Mouse (Mus musculus): Measurements from ENCODE around the gene Fkbp11.
A peak's percentile ranks its signal among the peaks of the same experiment; 100 is the strongest.

Fkbp11 gene

DNA sequence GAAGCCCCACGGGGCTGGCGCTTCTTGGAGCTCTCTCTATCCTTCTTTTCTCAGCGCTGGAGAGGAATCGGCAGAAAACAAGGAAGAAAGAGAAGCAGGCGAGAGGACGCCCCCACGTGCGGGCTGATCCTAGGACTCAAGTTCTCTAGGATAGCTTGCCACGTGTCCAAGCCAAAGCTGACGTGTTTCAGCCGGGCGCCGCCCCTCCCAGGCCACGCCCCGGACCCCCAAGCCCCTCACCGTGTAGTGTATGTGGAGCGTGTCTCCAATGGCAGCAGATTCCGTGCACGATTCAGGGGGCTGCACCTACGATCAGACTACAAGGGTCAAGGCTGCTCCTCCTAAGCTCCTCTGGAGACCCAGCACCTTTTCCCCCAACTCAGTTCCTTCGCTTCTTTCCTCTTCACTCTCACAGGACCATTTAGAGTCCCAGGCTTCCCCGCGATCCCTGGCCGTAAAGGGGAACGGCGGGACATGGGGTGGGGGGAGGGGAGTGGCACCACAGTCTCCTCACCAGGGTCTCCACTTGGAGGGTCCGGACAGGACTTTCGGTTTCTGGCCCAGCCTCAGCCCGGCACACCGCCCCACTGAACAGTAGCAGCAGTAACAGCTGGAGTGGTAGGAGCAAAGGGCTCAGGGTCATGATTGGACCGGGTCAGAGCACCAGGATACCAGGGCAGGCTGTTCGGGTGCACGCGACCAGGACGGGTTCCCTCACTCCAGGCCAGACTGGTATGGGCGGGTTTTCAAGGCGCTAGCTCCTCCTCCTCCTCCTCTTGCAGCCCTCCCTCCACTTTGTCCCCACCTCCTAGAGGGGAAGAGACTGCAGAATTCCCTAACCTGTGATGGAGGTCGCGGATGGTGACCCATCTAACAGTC lies at the start of gene Fkbp11:
TSS of gene Fkbp11 (minus strand) at position 756 of the 879 bp plus-strand sequence.
- no peaks in the 10 kb centered on the region for H3K36me3 ChIP-seq (ENCODE audit: control insufficient read depth, insufficient read depth, low read length, poor library complexity, severe bottlenecking)
- DNase-seq (ENCODE audit: low read depth, low spot score) = peak; percentile 38
- no peaks in the 10 kb centered on the region; the same call in 1 of the 2 replicates for H3K27me3 ChIP-seq (ENCODE audit: control insufficient read depth, insufficient read depth, low read length, poor library complexity, severe bottlenecking)

DNA sequence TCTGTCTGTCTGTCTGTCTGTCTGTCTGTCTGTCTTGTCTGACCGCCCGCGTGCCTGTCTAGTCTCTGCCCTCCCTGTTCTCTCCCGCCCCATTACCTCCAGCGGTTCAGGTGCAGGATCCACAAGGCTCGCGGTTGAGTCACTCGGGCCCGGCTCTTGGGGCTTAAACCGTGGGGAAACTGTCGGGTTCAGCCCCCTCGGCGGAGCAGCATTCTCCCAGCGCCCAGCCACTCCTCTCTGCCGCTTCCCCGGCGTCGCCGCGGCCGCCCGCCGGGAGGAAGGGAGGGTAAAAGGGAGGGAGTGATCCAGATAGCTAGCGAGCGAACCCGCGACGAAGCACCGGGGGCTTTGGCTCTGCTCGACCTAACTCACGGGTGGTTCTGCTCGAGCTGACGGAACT lies 49.8 kb upstream of the Fkbp11 start, which contains the start of gene Wnt10b:
TSS of gene Wnt10b (minus strand) at position 389 of the 400 bp plus-strand sequence.
- no peak for DNase-seq (ENCODE audit: low read depth, low spot score)
- no peaks in the 10 kb centered on the region; the same call in 1 of the 2 replicates for H3K27me3 ChIP-seq (ENCODE audit: control insufficient read depth, insufficient read depth, low read length, poor library complexity, severe bottlenecking)
- no peaks in the 10 kb centered on the region for H3K36me3 ChIP-seq (ENCODE audit: control insufficient read depth, insufficient read depth, low read length, poor library complexity, severe bottlenecking)

- H3K27me3 ChIP-seq (ENCODE audit: control insufficient read depth, insufficient read depth, low read length, poor library complexity, severe bottlenecking) = no peaks in the 10 kb centered on the region; the same call in 1 of the 2 replicates
- peak; percentile 43 for DNase-seq (ENCODE audit: low read depth, low spot score)
- no peaks in the 10 kb centered on the region for H3K36me3 ChIP-seq (ENCODE audit: control insufficient read depth, insufficient read depth, low read length, poor library complexity, severe bottlenecking)
Measured at GRCm38 (mm10) chr15:98777005-98777616, 49.1 kb upstream of the Fkbp11 start.

DNA sequence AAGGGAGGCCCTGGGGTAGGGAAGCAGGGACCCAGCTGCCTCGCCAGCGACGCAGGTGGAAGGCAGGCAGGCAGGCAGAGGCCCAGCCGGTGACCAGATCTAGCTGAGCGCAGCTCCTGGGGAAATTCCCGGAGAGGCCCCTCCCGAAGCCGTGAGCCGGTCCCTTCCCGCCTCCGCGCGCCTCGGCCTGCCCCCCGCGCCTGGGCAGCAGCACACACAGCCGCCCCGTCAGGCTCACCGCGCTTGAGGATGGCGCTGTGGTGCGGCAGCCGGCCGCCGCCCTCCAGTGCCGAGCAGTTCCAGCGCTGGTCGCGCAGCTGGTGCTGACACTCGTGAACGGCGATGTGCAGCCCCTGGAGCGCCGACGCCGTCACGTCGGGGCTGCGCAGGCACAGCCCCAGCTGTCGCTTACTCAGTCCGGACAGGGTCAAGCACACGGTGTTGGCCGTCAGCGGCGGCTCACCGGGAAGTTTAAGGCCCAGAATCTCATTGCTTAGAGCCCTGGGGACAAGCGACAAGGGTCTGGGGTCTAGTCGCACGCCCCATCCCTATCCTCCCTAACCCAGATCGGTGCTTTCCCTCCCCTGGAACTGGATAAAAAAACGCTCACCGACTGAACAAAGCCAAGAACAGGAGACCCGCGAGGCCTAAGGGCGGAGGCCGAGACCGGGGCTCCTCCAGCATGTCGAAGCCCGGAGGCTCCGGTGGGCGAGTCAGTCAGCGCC lies 48.4 kb upstream of the Fkbp11 start:
- peak; percentile 78 for DNase-seq (ENCODE audit: low read depth, low spot score)
- Histone ChIP-seq H3K27me3 (ENCODE audit: control insufficient read depth, insufficient read depth, low read length, poor library complexity, severe bottlenecking) (no peaks in the 10 kb centered on the region; the same call in 1 of the 2 replicates), H3K36me3 (ENCODE audit: control insufficient read depth, insufficient read depth, low read length, poor library complexity, severe bottlenecking) (no peaks in the 10 kb centered on the region)

GRCm38 (mm10) chr15:98775533-98775932 lies 47.5 kb upstream of the Fkbp11 start:
- DNase-seq (ENCODE audit: low read depth, low spot score) = no peak
- no peaks in the 10 kb centered on the region for H3K36me3 ChIP-seq (ENCODE audit: control insufficient read depth, insufficient read depth, low read length, poor library complexity, severe bottlenecking)
- no peaks in the 10 kb centered on the region; the same call in 1 of the 2 replicates for H3K27me3 ChIP-seq (ENCODE audit: control insufficient read depth, insufficient read depth, low read length, poor library complexity, severe bottlenecking)

- Histone ChIP-seq H3K36me3 (ENCODE audit: control insufficient read depth, insufficient read depth, low read length, poor library complexity, severe bottlenecking) (no peaks in the 10 kb centered on the region), H3K27me3 (ENCODE audit: control insufficient read depth, insufficient read depth, low read length, poor library complexity, severe bottlenecking) (no peaks in the 10 kb centered on the region; the same call in 1 of the 2 replicates)
- DNase-seq (ENCODE audit: low read depth, low spot score) = no peak
Measured at GRCm38 (mm10) chr15:98774096-98774495, 46.1 kb upstream of the Fkbp11 start.

DNA sequence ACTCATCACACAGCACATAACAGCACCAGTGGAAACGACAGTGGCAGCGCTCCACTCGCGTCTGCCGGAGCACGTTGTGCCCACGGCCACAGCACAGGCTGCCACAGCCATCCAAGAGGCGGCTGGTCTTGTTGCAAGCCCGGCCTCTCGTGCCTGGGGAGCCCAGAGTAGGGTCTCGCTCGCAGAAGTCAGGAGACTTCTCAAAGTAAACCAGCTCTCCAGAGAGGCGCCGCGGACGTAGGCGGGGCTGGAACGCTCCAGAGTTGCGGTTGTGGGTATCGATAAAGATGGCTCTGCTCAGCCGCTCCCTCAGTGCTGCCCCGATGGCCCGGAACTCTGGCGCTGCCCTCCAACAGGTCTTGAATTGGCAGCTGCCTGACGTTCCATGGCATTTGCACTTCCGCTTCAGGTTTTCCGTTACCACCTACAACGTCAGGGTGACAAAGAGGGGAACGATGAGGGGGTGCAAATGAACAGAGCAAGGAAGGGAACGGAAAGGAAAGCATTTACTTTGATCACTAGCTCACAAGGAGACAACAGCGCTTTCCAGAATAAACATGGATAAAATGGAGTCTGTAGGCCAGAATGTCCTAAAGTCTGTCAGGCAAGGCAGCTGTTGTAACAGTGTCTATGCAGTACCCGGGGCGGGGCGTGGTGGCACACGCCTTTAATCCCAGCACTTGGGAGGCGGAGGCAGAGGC lies 44.7 kb upstream of the Fkbp11 start:
- Histone ChIP-seq H3K36me3 (ENCODE audit: control insufficient read depth, insufficient read depth, low read length, poor library complexity, severe bottlenecking) (no peaks in the 10 kb centered on the region), H3K27me3 (ENCODE audit: control insufficient read depth, insufficient read depth, low read length, poor library complexity, severe bottlenecking) (no peaks in the 10 kb centered on the region)
- DNase-seq (ENCODE audit: low read depth, low spot score) = peak; percentile 82

- no peaks in the 10 kb centered on the region for H3K36me3 ChIP-seq (ENCODE audit: control insufficient read depth, insufficient read depth, low read length, poor library complexity, severe bottlenecking)
- H3K27me3 ChIP-seq (ENCODE audit: control insufficient read depth, insufficient read depth, low read length, poor library complexity, severe bottlenecking) = no peaks in the 10 kb centered on the region
- DNase-seq (ENCODE audit: low read depth, low spot score) = no peak
Measured at GRCm38 (mm10) chr15:98771813-98772425, 43.9 kb upstream of the Fkbp11 start.

DNA sequence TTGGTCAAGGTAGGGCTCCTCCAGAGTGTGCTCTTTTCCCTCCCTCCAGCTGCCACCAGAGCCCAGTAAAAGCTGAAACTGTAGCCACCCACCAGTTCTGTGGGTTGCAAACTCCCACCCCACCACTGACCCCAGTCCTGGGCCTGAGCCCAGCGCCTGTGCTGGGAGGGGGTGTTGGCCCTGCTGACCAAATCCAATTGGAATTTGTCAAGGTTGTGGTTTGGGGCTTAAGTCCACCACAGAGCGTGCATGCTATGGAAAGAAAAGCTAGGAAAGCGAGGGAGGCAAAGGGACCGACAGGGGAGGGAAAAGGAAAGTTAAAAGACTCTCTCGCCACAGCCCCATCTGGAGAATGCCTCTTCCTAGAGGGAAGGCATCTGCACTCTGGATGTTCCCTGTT lies 40.3 kb upstream of the Fkbp11 start:
- Histone ChIP-seq H3K36me3 (ENCODE audit: control insufficient read depth, insufficient read depth, low read length, poor library complexity, severe bottlenecking) (no peaks in the 10 kb centered on the region), H3K27me3 (ENCODE audit: control insufficient read depth, insufficient read depth, low read length, poor library complexity, severe bottlenecking) (no peaks in the 10 kb centered on the region)
- no peak for DNase-seq (ENCODE audit: low read depth, low spot score)

DNA sequence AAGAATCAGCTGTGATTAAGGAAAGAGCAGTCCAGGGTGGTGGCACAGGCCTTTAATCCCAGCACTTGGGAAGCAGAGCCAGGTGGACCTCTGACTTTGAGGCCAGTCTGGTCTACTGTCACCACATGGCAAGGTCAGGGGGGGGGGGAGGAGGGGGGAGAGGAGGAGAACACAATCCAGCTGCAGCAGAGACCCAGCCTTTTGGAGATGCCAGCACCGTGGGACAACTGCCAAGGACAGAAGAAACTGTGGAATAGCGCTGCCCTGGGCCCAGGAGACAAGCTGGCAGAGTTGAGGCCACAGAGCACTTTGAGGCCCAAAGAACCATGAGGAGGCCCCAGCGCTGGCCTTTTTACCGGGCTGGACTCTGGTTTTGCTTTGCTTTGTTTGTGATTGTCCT lies 37.9 kb upstream of the Fkbp11 start:
- Histone ChIP-seq H3K36me3 (ENCODE audit: control insufficient read depth, insufficient read depth, low read length, poor library complexity, severe bottlenecking) (no peaks in the 10 kb centered on the region), H3K27me3 (ENCODE audit: control insufficient read depth, insufficient read depth, low read length, poor library complexity, severe bottlenecking) (no peaks in the 10 kb centered on the region)
- no peak for DNase-seq (ENCODE audit: low read depth, low spot score)

- Histone ChIP-seq H3K36me3 (ENCODE audit: control insufficient read depth, insufficient read depth, low read length, poor library complexity, severe bottlenecking) (no peaks in the 10 kb centered on the region), H3K27me3 (ENCODE audit: control insufficient read depth, insufficient read depth, low read length, poor library complexity, severe bottlenecking) (no peaks in the 10 kb centered on the region)
- peak; percentile 97 for DNase-seq (ENCODE audit: low read depth, low spot score)
Measured at GRCm38 (mm10) chr15:98762670-98763529, 34.9 kb upstream of the Fkbp11 start, which contains the start of gene Arf3. TSS of gene Arf3 (minus strand) at chr15:98763214.

GRCm38 (mm10) chr15:98762201-98762621 lies 34.2 kb upstream of the Fkbp11 start:
- peak; percentile 47 for DNase-seq (ENCODE audit: low read depth, low spot score)
- Histone ChIP-seq H3K36me3 (ENCODE audit: control insufficient read depth, insufficient read depth, low read length, poor library complexity, severe bottlenecking) (no peaks in the 10 kb centered on the region), H3K27me3 (ENCODE audit: control insufficient read depth, insufficient read depth, low read length, poor library complexity, severe bottlenecking) (no peaks in the 10 kb centered on the region)

DNA sequence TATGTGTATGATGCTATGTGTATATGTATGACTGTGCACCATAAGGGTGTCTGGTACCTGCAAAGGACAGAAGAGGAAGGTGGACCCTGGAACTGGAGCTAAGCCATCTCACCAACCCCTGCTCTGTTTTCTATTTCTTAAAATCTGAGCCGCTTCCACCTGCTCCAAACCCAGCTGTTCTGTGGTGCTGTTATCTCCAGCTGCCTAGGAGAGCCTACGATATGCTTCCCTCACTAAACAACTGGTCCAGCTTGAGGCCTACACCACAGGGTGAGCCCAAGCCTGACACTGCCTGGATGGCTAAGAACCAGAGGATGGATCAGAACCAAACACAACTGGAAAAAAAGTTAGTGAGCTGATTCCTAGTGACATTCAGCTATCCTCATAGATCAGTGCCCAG lies 26.1 kb upstream of the Fkbp11 start:
- no peak for DNase-seq (ENCODE audit: low read depth, low spot score)
- H3K27me3 ChIP-seq (ENCODE audit: control insufficient read depth, insufficient read depth, low read length, poor library complexity, severe bottlenecking) = no peaks in the 10 kb centered on the region
- peaks cover 3% of the 10 kb centered on the region; the same call in 1 of the 2 replicates for H3K36me3 ChIP-seq (ENCODE audit: control insufficient read depth, insufficient read depth, low read length, poor library complexity, severe bottlenecking)
